ENCODE assay signal across 15 mouse cellular contexts in the genomic region with DNA sequence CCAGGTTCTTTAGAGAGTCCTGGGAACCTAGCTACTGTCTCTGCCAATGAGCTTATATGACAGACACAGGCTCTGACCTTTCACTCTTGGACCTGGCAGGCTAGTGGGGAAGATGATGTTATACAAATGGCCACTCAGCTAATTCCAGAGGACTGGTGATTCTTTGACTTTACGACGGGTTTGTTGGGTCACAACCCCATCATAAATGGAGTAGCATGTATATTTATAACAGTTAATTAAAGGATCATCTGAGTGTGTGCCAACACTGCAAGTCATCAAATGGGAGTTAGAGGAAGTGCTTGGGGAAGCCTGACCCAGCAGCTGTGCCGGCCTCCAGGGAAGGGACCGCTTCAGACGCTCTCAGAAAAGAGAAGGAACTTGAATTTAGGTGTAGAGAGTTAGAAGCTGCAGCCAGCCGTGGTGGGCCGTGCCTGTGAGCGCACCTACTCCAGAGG. TPM values are rescaled to one million over a fixed set of nuclear protein-coding genes. Genes with fewer than 3 reads are reported as not detected.
A peak's percentile ranks its signal among the peaks of the same experiment; 100 is the strongest.
DNase-seq lines count a peak whose midpoint lies in the region; ATAC-seq and TF ChIP-seq lines count a peak whose summit lies in the region.
"Had no signal": no experiment of that assay in that cellular context is flagged by ENCODE, and none has a peak within 500 bp of the region (broad histone marks: within the 10 kb centered on the region; RNA-seq: fewer than 3 reads in every experiment).

No protein-coding gene starts in this region.

- peak; percentile 79 for DNase-seq in kidney, postnatal 0 days (ENCODE audit: low spot score)
- no peak for DNase-seq in thymus, postnatal 14 days
- no peak for DNase-seq in MN1 (ENCODE audit: low spot score)
- DNase-seq: thymus, adult 2 months had no signal

- H3K27ac ChIP-seq in kidney, postnatal 0 days, result no peak overlapping the region
- no peak overlapping the region for H3K27ac ChIP-seq in kidney, embryonic 14.5 days (ENCODE audit: low read depth, low read length)
- H3K27ac ChIP-seq in bone marrow, adult 2 months (ENCODE audit: control insufficient read depth, insufficient read depth, low read depth, low read length, poor library complexity), result 0 out of 2 replicates have a peak overlapping the region, but pooled peaks have one; percentile 22
- H3K27ac ChIP-seq: left cerebral cortex, adult 2 months had no signal

- no peaks in the 10 kb centered on the region for H3K4me1 ChIP-seq in kidney, postnatal 0 days (replicated peaks; ENCODE audit: insufficient read depth, low read length)
- 0 out of 2 replicates have a peak, but pooled peaks cover 4% of the 10 kb centered on the region for H3K4me1 ChIP-seq in kidney, embryonic 14.5 days (ENCODE audit: control insufficient read depth, insufficient read depth, low read length)
- H3K4me1 ChIP-seq in bone marrow, adult 2 months (ENCODE audit: control insufficient read depth, insufficient read depth, low read length), result no peaks in the 10 kb centered on the region; the same call in 1 of the 2 replicates

- no peak overlapping the region for H3K9ac ChIP-seq in kidney, postnatal 0 days (ENCODE audit: low read depth, low read length)
- no peak overlapping the region for H3K9ac ChIP-seq in kidney, embryonic 14.5 days (ENCODE audit: low read depth, low read length)

- H3K27me3 ChIP-seq in kidney, postnatal 0 days (ENCODE audit: insufficient read depth, low read length), result no peaks in the 10 kb centered on the region
- H3K27me3 ChIP-seq in kidney, embryonic 14.5 days (ENCODE audit: control insufficient read depth, insufficient read depth, low read length), result no peaks in the 10 kb centered on the region
- H3K27me3 ChIP-seq: CH12.LX had no signal

- no peak overlapping the region for H3K4me3 ChIP-seq in kidney, postnatal 0 days (replicated peaks; ENCODE audit: low read depth, low read length)
- no peak overlapping the region for H3K4me3 ChIP-seq in kidney, embryonic 14.5 days (ENCODE audit: low read length)
- no peak overlapping the region for H3K4me3 ChIP-seq in bone marrow, adult 2 months (replicated peaks; ENCODE audit: control insufficient read depth, low read depth, low read length)
- H3K4me3 ChIP-seq: left cerebral cortex, adult 2 months had no signal

- TF ChIP-seq CTCF in kidney, postnatal 0 days (IDR thresholded peaks at IDR 0.05; ENCODE audit: low read depth), result no peak
- no peak for TF ChIP-seq CTCF in bone marrow, adult 2 months (IDR thresholded peaks at IDR 0.05; ENCODE audit: control insufficient read depth, insufficient read depth, low read length)

- no peaks in the 10 kb centered on the region for H3K36me3 ChIP-seq in kidney, postnatal 0 days (ENCODE audit: insufficient read depth, low read length)
- no peaks in the 10 kb centered on the region for H3K36me3 ChIP-seq in kidney, embryonic 14.5 days (ENCODE audit: control insufficient read depth, insufficient read depth, low read length)

- ATAC-seq in kidney, postnatal 0 days (replicated peaks; ENCODE audit: low FRiP score, low read depth), result no peak
- no peak; the same call in 1 of the 2 replicates for ATAC-seq in kidney, embryonic 14.5 days (ENCODE audit: low FRiP score, low TSS enrichment)
- peak; percentile 81 to 85 for ATAC-seq in hematopoietic stem cell, adult 5-6 weeks (replicated peaks in 1 of 2; ENCODE audit: insufficient read depth in 1 of 2, low FRiP score in 2 of 2, low TSS enrichment in 1 of 2, low read depth in 1 of 2, poor library complexity in 2 of 2, severe bottlenecking in 2 of 2)
- peak; percentile 63; the same call in 1 of the 2 replicates for ATAC-seq in monocyte, adult 5-6 weeks (replicated peaks; ENCODE audit: insufficient number of reproducible peaks, low FRiP score, low TSS enrichment, poor library complexity, severe bottlenecking)
- ATAC-seq: inflammation-experienced regulatory T-cells, adult 6 months had no signal

- no peak overlapping the region for H3K4me2 ChIP-seq in kidney, postnatal 0 days (ENCODE audit: low read length)
- H3K4me2 ChIP-seq in kidney, embryonic 14.5 days (replicated peaks; ENCODE audit: low read depth, low read length), result no peak overlapping the region

- no peak for TF ChIP-seq POLR2A in bone marrow, adult 2 months (IDR thresholded peaks at IDR 0.05; ENCODE audit: borderline replicate concordance, control insufficient read depth, low read depth, low read length)

- 50% methylated on average over 8 of the region's 8 CpGs for WGBS in kidney, postnatal 0 days
- 62% methylated on average over 8 of the region's 8 CpGs for WGBS in kidney, embryonic 14.5 days
- 13% methylated on average over 8 of the region's 8 CpGs for WGBS in bone marrow, adult 2 months

- H3K9me3 ChIP-seq in kidney, postnatal 0 days (replicated peaks; ENCODE audit: low read length), result no peaks in the 10 kb centered on the region
- H3K9me3 ChIP-seq in kidney, embryonic 14.5 days (ENCODE audit: control insufficient read depth, low read length), result no peaks in the 10 kb centered on the region

RNA-seq across cellular contexts. Expression of a gene that starts 4.2 kb away (rescaled TPM):
- not detected in 2 replicates for polyA plus RNA-seq in kidney, postnatal 0 days (2015; fragmentation: Nextera tagmentation; extraction: Ambion mirVana)
- not detected in 2 replicates for polyA plus RNA-seq in kidney, embryonic 14.5 days (2014; fragmentation: Nextera tagmentation; extraction: Ambion mirVana)
- not detected in 2 replicates for polyA plus RNA-seq in bone marrow, adult 2 months (2011; ENCODE audit: insufficient read depth, insufficient read length, low replicate concordance, missing spikeins)
- not detected in 2 replicates for total RNA-seq in hematopoietic stem cell, adult 5-6 weeks (2017)
- not detected in 3 replicates for total RNA-seq in monocyte, adult 5-6 weeks (2017)
- total RNA-seq: CH12.LX; left cerebral cortex, adult 2 months; liver, adult 2 months had no signal
- polyA plus RNA-seq: frontal cortex, adult 2 months; heart, embryonic 14.5 days; inflammation-experienced regulatory T-cells, adult 6 months; liver, adult 2 months; spleen, adult 2 months; thymus, adult 2 months had no signal

RNA-seq across cellular contexts. Expression of a gene that starts 25.3 kb away (rescaled TPM):
- polyA plus RNA-seq in kidney, postnatal 0 days (2015; fragmentation: Nextera tagmentation; extraction: Ambion mirVana), result 31.6 and 33.7 TPM in 2 replicates
- polyA plus RNA-seq in kidney, embryonic 14.5 days (2014; fragmentation: Nextera tagmentation; extraction: Ambion mirVana), result 68.8 and 310 TPM in 2 replicates
- 97.9 and 104 TPM in 2 replicates for polyA plus RNA-seq in bone marrow, adult 2 months (2011; ENCODE audit: insufficient read depth, insufficient read length, low replicate concordance, missing spikeins)
- 180 and 207 TPM in 2 replicates for total RNA-seq in hematopoietic stem cell, adult 5-6 weeks (2017)
- 165 to 198 TPM (median 196 TPM) in 3 replicates for total RNA-seq in monocyte, adult 5-6 weeks (2017)

RNA-seq across cellular contexts. Expression of a gene that starts 25.6 kb away (rescaled TPM):
- polyA plus RNA-seq in kidney, postnatal 0 days (2015; fragmentation: Nextera tagmentation; extraction: Ambion mirVana), result 0.42 and 1.1 TPM in 2 replicates
- polyA plus RNA-seq in kidney, embryonic 14.5 days (2014; fragmentation: Nextera tagmentation; extraction: Ambion mirVana), result not detected in 2 replicates
- not detected in 2 replicates for polyA plus RNA-seq in bone marrow, adult 2 months (2011; ENCODE audit: insufficient read depth, insufficient read length, low replicate concordance, missing spikeins)
- total RNA-seq in hematopoietic stem cell, adult 5-6 weeks (2017), result not detected in 2 replicates
- total RNA-seq in monocyte, adult 5-6 weeks (2017), result not detected in 3 replicates
- total RNA-seq: left cerebral cortex, adult 2 months; liver, adult 2 months had no signal
- polyA plus RNA-seq: heart, embryonic 14.5 days; inflammation-experienced regulatory T-cells, adult 6 months; liver, adult 2 months; spleen, adult 2 months had no signal

Comparison
In these comparisons a context has a peak if more than half of its experiments do, and no peak if none do; other contexts are left out.
1. ATAC-seq: peak in hematopoietic stem cell, adult 5-6 weeks (2 of 2) and monocyte, adult 5-6 weeks (single experiment); none in kidney, postnatal 0 days (single experiment) and kidney, embryonic 14.5 days (single experiment).